Comparison of ENCODE assay signal across 20 mouse cellular contexts in the genomic region with DNA sequence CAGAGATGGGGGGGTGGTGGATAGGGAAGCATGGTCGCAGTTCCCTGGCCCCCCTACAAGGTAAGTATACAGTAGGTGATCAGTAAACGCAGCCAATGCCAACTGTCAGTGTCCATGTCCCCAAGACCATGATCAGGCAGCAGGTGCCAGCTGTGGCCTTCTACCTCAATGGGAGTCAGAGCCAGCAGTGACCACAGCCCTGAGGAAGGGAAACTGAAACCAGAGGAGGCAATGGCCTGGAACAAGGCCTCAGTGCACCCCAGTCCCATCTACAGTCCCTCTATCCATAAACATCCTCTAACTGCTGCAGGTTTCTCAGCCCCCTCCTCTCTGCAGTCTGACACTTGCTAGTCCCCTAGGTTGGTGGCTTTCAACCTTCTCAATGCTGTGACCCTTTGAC. TPM values are rescaled to one million over a fixed set of nuclear protein-coding genes. Genes with fewer than 3 reads are reported as not detected.
"Had no signal": no experiment of that assay in that cellular context is flagged by ENCODE, and none has a peak within 500 bp of the region (broad histone marks: within the 10 kb centered on the region; RNA-seq: fewer than 3 reads in every experiment).

No protein-coding gene starts in this region.

- H3K9me3 ChIP-seq: limb, embryonic 15.5 days; liver, embryonic 13.5 days; megakaryocyte, embryonic 14.5 days; neural tube, embryonic 13.5 days; stomach, embryonic 15.5 days had no signal

- H3K4me2 ChIP-seq: limb, embryonic 15.5 days; liver, embryonic 13.5 days; midbrain, embryonic 11.5 days; neural tube, embryonic 13.5 days; stomach, embryonic 15.5 days had no signal

- H3K36me3 ChIP-seq: limb, embryonic 15.5 days; liver, embryonic 13.5 days; neural tube, embryonic 13.5 days; stomach, embryonic 15.5 days had no signal

- H3K27me3 ChIP-seq: liver, embryonic 13.5 days; neural tube, embryonic 13.5 days had no signal

- DNase-seq: kidney, adult 8-10 months; kidney, postnatal 4 days; liver, embryonic 13.5 days; lung, adult 2 months; lung, postnatal 36 days; right cerebral cortex, adult 18-20 months; right cerebral cortex, postnatal 25 days; thymus, adult 2 months; thymus, postnatal 25 days had no signal

- H3K27ac ChIP-seq: kidney, postnatal 0 days; left cerebral cortex, adult 2 months; limb, embryonic 15.5 days; liver, embryonic 13.5 days; neural tube, embryonic 13.5 days; stomach, embryonic 15.5 days had no signal

- H3K4me3 ChIP-seq: left cerebral cortex, adult 2 months; limb, embryonic 15.5 days; liver, embryonic 13.5 days; megakaryocyte, embryonic 14.5 days; neural tube, embryonic 13.5 days; stomach, embryonic 15.5 days had no signal

- ATAC-seq: intestine, postnatal 0 days; lung, postnatal 0 days; midbrain, embryonic 16.5 days had no signal

- H3K9ac ChIP-seq: limb, embryonic 15.5 days; liver, embryonic 13.5 days; neural tube, embryonic 13.5 days; stomach, embryonic 15.5 days had no signal

- H3K4me1 ChIP-seq: liver, embryonic 13.5 days; stomach, embryonic 15.5 days had no signal

RNA-seq across cellular contexts. Expression of a gene that starts 27.9 kb away (rescaled TPM):
- polyA plus RNA-seq: limb, embryonic 11.5 days had no signal
